Mouse (Mus musculus) embryo, embryonic 9.5 days (tissue): ENCODE measurements around the gene Gm20916.
"Not testable (repeated sequence)": the region's sequence is repeated elsewhere in the genome, so short reads cannot be mapped to it uniquely, and the experiment has no call there.

ENCODE experiments used
- DNase-seq: peaks from one replicate; pipeline ENCODE4 v3.0.0-alpha.2; 2017; ENCODE audit errors: extremely low spot score

Gene Gm20916

DNA sequence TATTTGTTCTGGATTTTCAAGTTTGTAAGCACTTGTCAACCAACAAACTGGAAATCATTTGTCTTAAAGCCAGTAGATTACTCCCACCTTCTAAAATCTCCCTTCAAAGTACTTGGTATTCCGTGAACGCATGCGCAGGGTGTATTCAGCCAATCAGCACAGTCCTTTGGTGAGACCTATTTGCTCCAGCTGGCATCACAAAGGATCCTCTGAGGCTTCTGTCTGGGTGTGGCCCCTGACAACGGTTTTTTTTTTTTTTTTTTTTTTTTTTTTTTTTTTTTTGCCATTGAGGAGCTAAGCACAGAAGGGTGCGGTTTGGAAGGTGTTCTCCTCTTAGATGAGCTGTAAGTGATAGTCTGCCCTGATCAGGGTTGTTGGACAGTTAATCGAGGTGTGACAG is at the start of gene Gm20916:
TSS of gene Gm20916 (plus strand) at position 301 of the 400 bp plus-strand sequence.
- not testable (repeated sequence) for DNase-seq
